Mouse (Mus musculus) testis, adult 2 months (tissue): ENCODE results near the gene Ivl.

ENCODE experiments used
- CTCF ChIP-seq: fragments of 200-500 bp; IDR thresholded peaks from 2 replicates; pipeline ENCODE4 v1.5.1; 2012; ENCODE audit warnings: low read depth, mild to moderate bottlenecking, inconsistent platforms, low read length, moderate library complexity; ENCODE audit not compliant: control insufficient read depth, insufficient read depth, insufficient replicate concordance
- POLR2A ChIP-seq: fragments of 200-500 bp; IDR thresholded peaks from 2 replicates; pipeline ENCODE4 v1.6.1; 2012; ENCODE audit warnings: low read depth, mild to moderate bottlenecking, inconsistent platforms, low read length, moderate library complexity; ENCODE audit not compliant: control insufficient read depth

DNA sequence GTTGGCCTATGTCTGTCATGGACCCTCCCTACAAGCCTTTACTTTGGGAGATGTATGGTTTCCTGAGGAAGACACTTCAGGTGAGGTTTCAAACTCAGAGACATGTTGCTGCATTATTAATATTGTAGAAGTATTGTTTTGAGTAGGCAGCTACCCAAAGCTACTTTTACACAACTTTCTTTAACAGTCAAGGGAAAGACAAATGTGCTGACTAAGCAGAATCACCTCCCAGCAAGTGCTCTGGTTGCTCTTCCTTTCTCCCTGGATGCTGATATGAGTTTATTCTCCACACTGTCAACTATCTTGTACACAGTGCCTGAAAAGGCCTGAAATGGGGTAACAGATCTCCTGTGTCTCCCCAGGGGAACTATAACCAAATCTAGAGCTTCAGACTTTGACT lies 26.4 kb upstream of the Ivl start:
- TF ChIP-seq POLR2A (no peak), CTCF (no peak)
